ENCODE assay signal across 8 mouse cellular contexts in the genomic region with DNA sequence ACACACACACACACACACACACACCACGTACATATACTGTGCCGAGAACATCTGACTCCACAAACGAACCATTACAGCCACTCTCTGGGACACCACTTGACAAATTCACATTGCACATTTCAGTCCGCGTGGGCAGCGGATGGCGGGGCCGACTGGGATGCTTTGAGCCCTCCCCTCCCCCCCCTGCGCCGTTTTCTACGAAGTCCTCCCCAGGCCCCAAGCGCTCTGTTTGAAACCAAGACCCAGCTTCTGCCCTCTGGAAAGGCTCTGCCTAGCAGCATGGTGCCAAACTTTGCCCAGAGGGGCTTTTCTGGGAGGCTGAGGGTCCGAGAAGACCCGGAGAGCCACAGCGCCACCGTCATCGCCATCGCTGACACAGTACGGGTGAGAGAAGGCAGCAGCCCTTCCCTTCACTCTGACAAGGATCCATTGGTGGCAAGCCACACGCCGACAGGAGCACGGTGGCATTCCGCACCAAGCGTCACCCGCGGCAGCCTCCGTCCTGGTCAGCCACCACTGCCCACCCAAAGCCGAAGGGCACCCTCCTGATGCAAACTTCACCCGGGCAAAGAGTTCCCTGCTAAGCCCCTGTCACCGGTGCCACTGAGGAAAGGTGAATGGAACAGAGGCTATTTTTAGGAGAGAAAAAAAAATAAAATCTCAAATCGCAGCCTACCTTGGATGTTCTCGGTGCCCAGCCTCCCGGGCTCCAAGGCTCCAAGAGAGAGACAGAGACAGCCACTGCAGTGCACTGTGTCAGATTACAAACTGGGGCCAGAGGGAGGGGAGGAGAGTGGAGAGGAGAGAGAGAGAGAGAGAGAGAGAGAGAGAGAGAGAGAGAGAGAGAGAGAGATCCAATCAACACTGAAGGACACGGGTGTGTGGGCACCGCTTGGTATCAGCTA. TPM values are rescaled to one million over a fixed set of nuclear protein-coding genes. Genes with fewer than 3 reads are reported as not detected.
DNase-seq lines count a peak whose midpoint lies in the region; ATAC-seq and TF ChIP-seq lines count a peak whose summit lies in the region.

No protein-coding gene starts in this region.

- H3K4me2 ChIP-seq in forebrain, embryonic 11.5 days (ENCODE audit: low read depth, low read length, severe bottlenecking) = peak overlapping the region; percentile 93
- peak overlapping the region; percentile 66 for H3K4me2 ChIP-seq in neural tube, embryonic 14.5 days (ENCODE audit: low read depth, low read length)

- no peaks in the 10 kb centered on the region for H3K9me3 ChIP-seq in forebrain, embryonic 11.5 days (ENCODE audit: control insufficient read depth, low read length)
- no peaks in the 10 kb centered on the region for H3K9me3 ChIP-seq in neural tube, embryonic 14.5 days (ENCODE audit: control insufficient read depth, low read length)

- intact Hi-C loops in left cerebral cortex, adult 2 months (cut with DNase I) = loop anchor here (1.0 to 2.0 kb wide), 2 partner anchors 105 to 144 kb away; no protein-coding TSS in a partner anchor
- intact Hi-C loops in left cerebral cortex, postnatal 4 days (cut with DNase I) = loop anchor here (5.0 kb wide), 1 partner anchor 140 kb away; no protein-coding TSS in a partner anchor

- TF ChIP-seq CTCF in left cerebral cortex, adult 2 months (IDR thresholded peaks at IDR 0.05) = no peak

- H3K4me3 ChIP-seq in left cerebral cortex, adult 2 months = peak overlapping the region; percentile 74
- H3K4me3 ChIP-seq in forebrain, embryonic 11.5 days (ENCODE audit: low read depth, low read length) = peak overlapping the region; percentile 49
- H3K4me3 ChIP-seq in neural tube, embryonic 14.5 days (ENCODE audit: low read depth, low read length) = peak overlapping the region; percentile 58

- ATAC-seq in forebrain, embryonic 11.5 days (replicated peaks; ENCODE audit: low FRiP score) = peak; percentile 60
- peak; percentile 78 for ATAC-seq in neural tube, embryonic 14.5 days (ENCODE audit: low read depth)
- ATAC-seq in granulocyte monocyte progenitor cell, adult 5-6 weeks (replicated peaks; ENCODE audit: poor library complexity, severe bottlenecking) = no peak
- no peak for ATAC-seq in erythroblast, adult 5-6 weeks (replicated peaks; ENCODE audit: low FRiP score, poor library complexity, severe bottlenecking)

- H3K4me1 ChIP-seq in forebrain, embryonic 11.5 days (replicated peaks; ENCODE audit: control insufficient read depth, insufficient read depth, low read length) = no peaks in the 10 kb centered on the region; the same call in 1 of the 2 replicates
- no peaks in the 10 kb centered on the region for H3K4me1 ChIP-seq in neural tube, embryonic 14.5 days (ENCODE audit: control insufficient read depth, insufficient read depth, low read length)

- DNase-seq in left cerebral cortex, adult 2 months (ENCODE audit: extremely low spot score in 1 of 2, low spot score in 2 of 2) = peak; percentile 50 to 65
- DNase-seq in left cerebral cortex, postnatal 4 days = no peak
- peak; percentile 60 for DNase-seq in forebrain, embryonic 11.5 days (ENCODE audit: low spot score)
- DNase-seq in layer of hippocampus, postnatal 36 days = peak; percentile 62 to 64
- DNase-seq in cerebellum, adult 9-10 months = no peak

- H3K9ac ChIP-seq in forebrain, embryonic 11.5 days (ENCODE audit: low read length) = peak overlapping the region; percentile 66
- peak overlapping the region; percentile 68 for H3K9ac ChIP-seq in neural tube, embryonic 14.5 days (replicated peaks; ENCODE audit: low read depth, low read length)

- H3K36me3 ChIP-seq in forebrain, embryonic 11.5 days (ENCODE audit: control insufficient read depth, insufficient read depth, low read length) = no peaks in the 10 kb centered on the region
- no peaks in the 10 kb centered on the region for H3K36me3 ChIP-seq in neural tube, embryonic 14.5 days (ENCODE audit: control insufficient read depth, insufficient read depth, low read length)

- peak overlapping the region; percentile 93 for H3K27ac ChIP-seq in left cerebral cortex, adult 2 months
- no peak overlapping the region for H3K27ac ChIP-seq in forebrain, embryonic 11.5 days (ENCODE audit: low read depth, low read length)
- peak overlapping the region; percentile 89 for H3K27ac ChIP-seq in neural tube, embryonic 14.5 days (ENCODE audit: low read depth, low read length)

- under 1% methylated on average over 35 of the region's 35 CpGs for WGBS in forebrain, embryonic 11.5 days
- 1% methylated on average over 34 of the region's 35 CpGs for WGBS in neural tube, embryonic 14.5 days

- H3K27me3 ChIP-seq in forebrain, embryonic 11.5 days (ENCODE audit: control insufficient read depth, insufficient read depth, low read length) = peaks cover 2% of the 10 kb centered on the region; the same call in 1 of the 2 replicates
- H3K27me3 ChIP-seq in neural tube, embryonic 14.5 days (ENCODE audit: control insufficient read depth, insufficient read depth, low read length) = no peaks in the 10 kb centered on the region

RNA-seq across cellular contexts. Expression of gene Rimbp2, which starts 0.7 kb away (rescaled TPM):
- 100 to 1,000 TPM; 142 to 147 TPM for total RNA-seq in left cerebral cortex, adult 2 months (2021)
- 10 to 100 TPM; 67.1 to 68.9 TPM for total RNA-seq in left cerebral cortex, postnatal 4 days (2021)
- polyA plus RNA-seq in forebrain, embryonic 11.5 days (2014; fragmentation: Nextera tagmentation; extraction: Ambion mirVana) = 0.44 and 0.95 TPM in 2 replicates
- total RNA-seq in layer of hippocampus, postnatal 36 days (2021) = 100 to 1,000 TPM; 118 to 130 TPM
- 7.0 and 8.0 TPM in 2 replicates for polyA plus RNA-seq in neural tube, embryonic 14.5 days (2014; fragmentation: Nextera tagmentation; extraction: Ambion mirVana)
- total RNA-seq in granulocyte monocyte progenitor cell, adult 5-6 weeks (2014; fragmentation: Nextera tagmentation) = not detected in 2 replicates
- not detected in 2 replicates for total RNA-seq in granulocyte monocyte progenitor cell, adult 5-6 weeks (2017)
- not detected in 2 replicates for total RNA-seq in erythroblast, adult 5-6 weeks (2015; ENCODE audit: low replicate concordance)
- total RNA-seq in erythroblast, adult 5-6 weeks (2017; ENCODE audit: low replicate concordance) = not detected in 2 replicates

RNA-seq across cellular contexts. Expression of gene Stx2, which starts 55.8 kb away (rescaled TPM):
- 10 to 100 TPM; 17.8 to 21.8 TPM for total RNA-seq in left cerebral cortex, adult 2 months (2021)
- total RNA-seq in left cerebral cortex, postnatal 4 days (2021) = 10 to 100 TPM; 30.4 to 33.2 TPM
- polyA plus RNA-seq in forebrain, embryonic 11.5 days (2014; fragmentation: Nextera tagmentation; extraction: Ambion mirVana) = 29.6 and 32.3 TPM in 2 replicates
- total RNA-seq in layer of hippocampus, postnatal 36 days (2021) = 10 to 100 TPM; 25.3 to 38.0 TPM
- polyA plus RNA-seq in neural tube, embryonic 14.5 days (2014; fragmentation: Nextera tagmentation; extraction: Ambion mirVana) = 14.4 and 26.8 TPM in 2 replicates
- total RNA-seq in granulocyte monocyte progenitor cell, adult 5-6 weeks (2014; fragmentation: Nextera tagmentation) = 7.5 and 23.0 TPM in 2 replicates
- total RNA-seq in granulocyte monocyte progenitor cell, adult 5-6 weeks (2017) = 10.9 and 12.6 TPM in 2 replicates
- total RNA-seq in erythroblast, adult 5-6 weeks (2015; ENCODE audit: low replicate concordance) = 48.0 and 57.3 TPM in 2 replicates
- total RNA-seq in erythroblast, adult 5-6 weeks (2017; ENCODE audit: low replicate concordance) = 160 and 298 TPM in 2 replicates

Comparison
In these comparisons a context has a peak if more than half of its experiments do, and no peak if none do; other contexts are left out.
1. DNase-seq: peak in left cerebral cortex, adult 2 months (2 of 2), forebrain, embryonic 11.5 days (single experiment) and layer of hippocampus, postnatal 36 days (2 of 2); none in left cerebral cortex, postnatal 4 days (single experiment) and cerebellum, adult 9-10 months (single experiment).
2. ATAC-seq: peak in forebrain, embryonic 11.5 days (single experiment) and neural tube, embryonic 14.5 days (single experiment); none in granulocyte monocyte progenitor cell, adult 5-6 weeks (single experiment) and erythroblast, adult 5-6 weeks (single experiment).
3. RNA of gene Rimbp2, which starts 0.7 kb away (total RNA-seq): 142 to 147 TPM in left cerebral cortex, adult 2 months, 118 to 130 TPM in layer of hippocampus, postnatal 36 days and 67.1 to 68.9 TPM in left cerebral cortex, postnatal 4 days; not detected in granulocyte monocyte progenitor cell, adult 5-6 weeks and not detected in erythroblast, adult 5-6 weeks; every median in the first group is over 10 times any median in the second.
4. Peak in every context shown above with its lines, with median percentiles within 50 percentile points of each other: H3K4me3 ChIP-seq.